Comparison of ENCODE assay signal across 9 mouse cellular contexts in the genomic region with DNA sequence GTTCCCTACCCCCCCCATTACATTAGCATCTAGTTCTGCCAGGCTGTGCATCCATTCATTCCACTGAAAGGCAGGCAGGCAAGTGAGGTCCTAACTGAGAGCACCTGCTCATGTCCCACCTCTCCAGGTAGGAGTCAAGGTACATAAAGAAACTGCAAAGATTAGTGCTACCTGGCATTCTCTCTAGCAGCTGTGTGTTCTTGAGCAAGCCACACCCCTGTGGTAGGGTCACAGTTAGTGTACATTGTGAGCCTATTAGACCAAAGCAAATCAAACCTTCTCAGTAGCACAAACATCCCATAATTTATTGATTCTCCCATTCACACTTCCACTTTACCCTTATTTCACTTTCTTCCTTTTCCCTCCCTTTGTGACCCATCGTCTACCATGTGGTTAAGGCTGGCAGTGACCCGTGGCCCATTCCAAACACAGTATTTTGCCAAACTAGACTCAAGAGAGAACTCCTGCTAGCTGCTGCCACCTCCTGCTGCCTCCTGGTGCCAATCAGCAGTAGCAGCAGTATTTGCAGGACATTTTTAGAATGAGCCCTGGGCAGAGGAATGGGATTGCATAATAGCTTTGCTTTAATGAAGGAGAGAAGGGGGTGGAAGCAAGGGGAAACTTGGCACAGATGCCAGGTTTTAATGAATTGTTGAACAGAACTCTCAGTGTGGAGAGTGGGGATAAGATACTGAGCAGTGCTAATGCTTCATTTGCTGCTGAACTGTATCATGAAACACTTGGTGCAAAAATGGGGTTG.
DNase-seq lines count a peak whose midpoint lies in the region; ATAC-seq and TF ChIP-seq lines count a peak whose summit lies in the region.
"Had no signal": no experiment of that assay in that cellular context is flagged by ENCODE, and none has a peak within 500 bp of the region (broad histone marks: within the 10 kb centered on the region; RNA-seq: fewer than 3 reads in every experiment).

No protein-coding gene starts in this region.

- H3K27ac ChIP-seq in kidney, adult 2 months (ENCODE audit: insufficient read depth, low read depth, low read length), result no peak overlapping the region
- no peak overlapping the region for H3K27ac ChIP-seq in kidney, embryonic 15.5 days
- H3K27ac ChIP-seq: liver, embryonic 14.5 days had no signal

- H3K36me3 ChIP-seq in kidney, adult 2 months (ENCODE audit: control insufficient read depth, insufficient read depth, low read length), result no peaks in the 10 kb centered on the region
- H3K36me3 ChIP-seq in kidney, embryonic 15.5 days, result no peaks in the 10 kb centered on the region

- no peaks in the 10 kb centered on the region for H3K4me1 ChIP-seq in kidney, adult 2 months (ENCODE audit: control insufficient read depth, insufficient read depth, low read length)
- no peaks in the 10 kb centered on the region for H3K4me1 ChIP-seq in kidney, embryonic 15.5 days

- no peaks in the 10 kb centered on the region for H3K9me3 ChIP-seq in kidney, embryonic 15.5 days (replicated peaks)

- TF ChIP-seq POLR2A in kidney, adult 2 months (IDR thresholded peaks at IDR 0.05; ENCODE audit: low read depth, low read length), result no peak

- 40% methylated on average over 2 of the region's 2 CpGs for WGBS in kidney, adult 2 months
- WGBS in kidney, embryonic 15.5 days, result 45% methylated on average over 2 of the region's 2 CpGs

- ATAC-seq in kidney, embryonic 15.5 days (replicated peaks; ENCODE audit: low FRiP score), result no peak
- peak; percentile 98 for ATAC-seq in frontal cortex, adult (ENCODE audit: low TSS enrichment)

- peak; percentile 36 for DNase-seq in kidney, adult 2 months
- peak; percentile 73 for DNase-seq in left cerebral cortex, adult 11 months (ENCODE audit: low spot score)
- peak; percentile 27 for DNase-seq in right cerebral cortex, postnatal 4 days
- DNase-seq in thymus, adult 18-20 months, result no peak
- DNase-seq in testis, postnatal 10 days (ENCODE audit: low spot score), result no peak
- DNase-seq in lung, postnatal 36 days, result no peak

- no peak overlapping the region for H3K9ac ChIP-seq in kidney, embryonic 15.5 days
- H3K9ac ChIP-seq: liver, embryonic 14.5 days had no signal

- H3K27me3 ChIP-seq in kidney, adult 2 months (replicated peaks; ENCODE audit: control insufficient read depth, insufficient read depth, low read length), result no peaks in the 10 kb centered on the region; the same call in 1 of the 2 replicates
- no peaks in the 10 kb centered on the region for H3K27me3 ChIP-seq in kidney, embryonic 15.5 days

- no peak overlapping the region for H3K4me2 ChIP-seq in kidney, embryonic 15.5 days

- no peak overlapping the region for H3K4me3 ChIP-seq in kidney, adult 2 months (ENCODE audit: insufficient read depth, low read depth, low read length)
- no peak overlapping the region for H3K4me3 ChIP-seq in kidney, embryonic 15.5 days (replicated peaks)

- no peak for TF ChIP-seq CTCF in kidney, adult 2 months (conservative IDR thresholded peaks at IDR 0.05; ENCODE audit: insufficient read depth, insufficient read length, low read depth, low read length)

Comparison
In these comparisons a context has a peak if more than half of its experiments do, and no peak if none do; other contexts are left out.
1. DNase-seq: peak in kidney, adult 2 months (single experiment), left cerebral cortex, adult 11 months (single experiment) and right cerebral cortex, postnatal 4 days (single experiment); none in thymus, adult 18-20 months (0 of 2), testis, postnatal 10 days (single experiment) and lung, postnatal 36 days (single experiment).